Mouse (Mus musculus) midbrain, postnatal 0 days (tissue): Measurements from ENCODE around the gene Lrrc3c. TPM values are rescaled to one million over a fixed set of nuclear protein-coding genes. Genes with fewer than 3 reads are reported as not detected.

Experiments used
- ATAC-seq: fragments of 200-750 bp; cut with Nextera tagmentation; 2 replicates; pipeline ENCODE4 v1.8.0; 2017; ENCODE audit warnings: moderate number of reproducible peaks, mild to moderate bottlenecking, moderate TSS enrichment, moderate library complexity; ENCODE audit not compliant: low FRiP score
- DNase-seq: peaks from one replicate; pipeline ENCODE4 v3.0.0-alpha.2; 2015; ENCODE audit warnings: low spot score
- H3K27ac ChIP-seq: fragments of 300-500 bp; sonication (generic); 2 replicates; pipeline ENCODE4 v1.5.1; 2014; ENCODE audit warnings: low read depth, mild to moderate bottlenecking, low read length, mixed read lengths
- H3K27me3 ChIP-seq: fragments of 300-500 bp; sonication (generic); 2 replicates; pipeline ENCODE4 v1.6.1; 2014; ENCODE audit warnings: low read length, control low read depth, mixed read lengths; ENCODE audit not compliant: insufficient read depth
- H3K36me3 ChIP-seq: fragments of 300-500 bp; sonication (generic); 2 replicates; pipeline ENCODE4 v1.6.1; 2014; ENCODE audit warnings: low read length, control low read depth, mixed read lengths; ENCODE audit not compliant: insufficient read depth
- H3K4me1 ChIP-seq: fragments of 300-500 bp; sonication (generic); 2 replicates; pipeline ENCODE4 v1.6.1; 2014; ENCODE audit warnings: mild to moderate bottlenecking, control low read depth, antibody characterized with exemption, low read length, mixed read lengths; ENCODE audit not compliant: insufficient read depth
- H3K4me2 ChIP-seq: fragments of 300-500 bp; sonication (generic); 2 replicates; pipeline ENCODE4 v1.6.1; 2014; ENCODE audit warnings: low read depth, mild to moderate bottlenecking, low read length, mixed read lengths; ENCODE audit not compliant: poor library complexity, severe bottlenecking
- H3K4me3 ChIP-seq: fragments of 300-500 bp; sonication (generic); 2 replicates; pipeline ENCODE4 v1.5.1; 2014; ENCODE audit warnings: low read depth, mild to moderate bottlenecking, low read length, moderate library complexity
- H3K9ac ChIP-seq: fragments of 300-500 bp; sonication (generic); replicated peaks from 2 replicates; pipeline ENCODE4 v1.6.1; 2014; ENCODE audit warnings: mild to moderate bottlenecking, low read length, moderate library complexity, mixed read lengths; ENCODE audit not compliant: poor library complexity, severe bottlenecking
- H3K9me3 ChIP-seq: fragments of 300-500 bp; sonication (generic); 2 replicates; pipeline ENCODE4 v1.6.1; 2016; ENCODE audit warnings: low read length, control low read depth
- CTCF ChIP-seq: IDR thresholded peaks from 2 replicates; pipeline ENCODE4 v1.5.1; 2016; ENCODE audit warnings: antibody characterized with exemption, mild to moderate bottlenecking
- WGBS: fragments of 180-500 bp; shearing (Covaris S2); extraction: QIAGEN DNeasy Blood & Tissue Kit; methylation state at CpG from one replicate; pipeline ENCODE4 v1.1.7; 2014; 5-methylcytosine and 5-hydroxymethylcytosine counted together
- polyA plus RNA-seq: library from polyadenylated mRNA; unstranded; fragments of >200 nt; fragmentation: Nextera tagmentation; extraction: Ambion mirVana; gene quantifications from 2 replicates; pipeline ENCODE4 v1.2.1, GENCODE M21; 2015
- total RNA-seq: library from RNA; depleted of rRNA; stranded (reverse); fragments of >200 nt; gene quantifications from 2 replicates; pipeline ENCODE4 v1.2.3, GENCODE M21; 2014

Gene Lrrc3c
- total and polyA plus RNA-seq, 2 experiments from 2014 or later, result not detected

DNA sequence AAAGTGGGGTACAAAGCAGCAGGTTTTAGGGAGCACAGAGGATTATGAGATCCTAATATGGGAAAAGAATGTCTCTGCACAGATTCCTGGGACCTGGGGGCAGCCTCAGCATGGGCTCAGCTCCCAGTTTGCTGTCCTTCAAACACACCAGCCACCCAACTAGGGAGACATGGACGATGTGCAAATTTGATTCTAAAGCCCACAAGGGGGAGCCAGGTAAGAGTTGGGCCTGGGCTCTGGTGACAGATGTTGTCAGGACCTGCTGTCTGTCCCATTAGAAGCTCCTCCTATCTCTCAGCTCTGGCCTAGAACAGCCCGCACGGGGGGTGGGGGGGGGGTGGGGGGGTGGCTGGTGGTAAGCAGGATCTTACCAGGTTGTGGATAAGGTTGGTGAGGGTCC is 14.5 kb upstream of the Lrrc3c start:
- Histone ChIP-seq H3K4me3 (no peak overlapping the region), H3K4me2 (no peak overlapping the region), H3K4me1 (peaks cover 20% of the 10 kb centered on the region), H3K27me3 (no peaks in the 10 kb centered on the region), H3K9me3 (no peaks in the 10 kb centered on the region), H3K36me3 (peaks cover 17% of the 10 kb centered on the region), H3K9ac (no peak overlapping the region), H3K27ac (no peak overlapping the region)
- WGBS, result 37% methylated on average over 3 of the region's 3 CpGs
- DNase-seq (no peak), ATAC-seq (no peak)
- peak; percentile 36 for TF ChIP-seq CTCF

DNA sequence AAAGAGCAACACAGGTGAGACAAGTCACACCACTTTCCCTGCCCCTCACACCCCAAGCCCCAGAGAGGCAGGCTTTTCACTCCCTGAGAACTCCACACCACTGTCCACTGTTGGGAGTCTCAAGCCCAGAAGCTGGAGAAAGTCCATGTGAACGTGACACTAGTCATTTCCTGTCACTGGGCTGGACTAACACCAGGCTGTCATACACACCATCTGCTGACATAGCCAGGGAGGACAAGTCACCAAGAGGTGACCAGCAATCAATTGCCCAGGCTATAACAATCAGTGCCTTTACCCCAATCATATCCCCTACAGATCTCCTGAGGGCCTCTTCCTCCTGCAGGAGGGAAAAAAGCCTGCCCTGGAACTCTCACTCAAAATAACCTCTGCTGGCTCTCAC is 13.9 kb upstream of the Lrrc3c start:
- peaks cover 20% of the 10 kb centered on the region for H3K4me1 ChIP-seq
- no peak for TF ChIP-seq CTCF
- no peak overlapping the region for H3K9ac ChIP-seq
- H3K4me3 ChIP-seq, result no peak overlapping the region
- 86% methylated on average over 1 of the region's 1 CpGs for WGBS
- DNase-seq (no peak), ATAC-seq (no peak)
- H3K27ac ChIP-seq, result no peak overlapping the region
- H3K36me3 ChIP-seq, result peaks cover 17% of the 10 kb centered on the region
- no peak overlapping the region for H3K4me2 ChIP-seq
- H3K9me3 ChIP-seq, result no peaks in the 10 kb centered on the region
- H3K27me3 ChIP-seq, result no peaks in the 10 kb centered on the region

DNA sequence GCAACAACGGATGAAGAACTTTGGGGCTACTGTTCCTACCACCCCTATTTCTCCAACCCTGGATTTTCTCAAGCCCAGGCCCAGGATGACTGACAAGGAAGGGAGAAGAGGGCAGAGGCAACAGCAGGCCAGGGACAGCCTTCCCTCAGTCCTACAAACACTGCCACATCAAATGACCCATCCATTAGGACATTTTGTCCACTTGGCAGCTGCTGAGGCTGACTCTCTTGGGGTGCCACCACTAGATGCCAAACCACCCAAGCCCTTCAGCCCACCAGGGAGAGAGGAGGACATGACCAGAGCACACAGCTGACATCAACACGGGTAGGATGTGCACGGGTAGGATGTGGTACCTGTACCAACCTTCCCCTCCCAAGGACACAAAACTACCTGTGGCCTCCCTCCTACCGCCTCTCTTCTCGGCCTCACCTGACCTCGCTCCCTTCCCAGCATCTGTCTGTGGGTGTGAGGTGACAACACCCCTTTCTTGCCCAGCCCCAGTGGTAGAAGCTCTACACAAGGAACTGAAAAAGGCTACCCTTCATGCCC is 13.4 kb upstream of the Lrrc3c start:
- Histone ChIP-seq H3K4me2 (no peak overlapping the region), H3K9ac (no peak overlapping the region), H3K27ac (no peak overlapping the region), H3K9me3 (no peaks in the 10 kb centered on the region), H3K4me1 (peaks cover 20% of the 10 kb centered on the region), H3K27me3 (no peaks in the 10 kb centered on the region), H3K36me3 (peaks cover 17% of the 10 kb centered on the region), H3K4me3 (no peak overlapping the region)
- TF ChIP-seq CTCF, result no peak
- WGBS, result 94% methylated on average over 6 of the region's 6 CpGs
- no peak for DNase-seq
- no peak for ATAC-seq

DNA sequence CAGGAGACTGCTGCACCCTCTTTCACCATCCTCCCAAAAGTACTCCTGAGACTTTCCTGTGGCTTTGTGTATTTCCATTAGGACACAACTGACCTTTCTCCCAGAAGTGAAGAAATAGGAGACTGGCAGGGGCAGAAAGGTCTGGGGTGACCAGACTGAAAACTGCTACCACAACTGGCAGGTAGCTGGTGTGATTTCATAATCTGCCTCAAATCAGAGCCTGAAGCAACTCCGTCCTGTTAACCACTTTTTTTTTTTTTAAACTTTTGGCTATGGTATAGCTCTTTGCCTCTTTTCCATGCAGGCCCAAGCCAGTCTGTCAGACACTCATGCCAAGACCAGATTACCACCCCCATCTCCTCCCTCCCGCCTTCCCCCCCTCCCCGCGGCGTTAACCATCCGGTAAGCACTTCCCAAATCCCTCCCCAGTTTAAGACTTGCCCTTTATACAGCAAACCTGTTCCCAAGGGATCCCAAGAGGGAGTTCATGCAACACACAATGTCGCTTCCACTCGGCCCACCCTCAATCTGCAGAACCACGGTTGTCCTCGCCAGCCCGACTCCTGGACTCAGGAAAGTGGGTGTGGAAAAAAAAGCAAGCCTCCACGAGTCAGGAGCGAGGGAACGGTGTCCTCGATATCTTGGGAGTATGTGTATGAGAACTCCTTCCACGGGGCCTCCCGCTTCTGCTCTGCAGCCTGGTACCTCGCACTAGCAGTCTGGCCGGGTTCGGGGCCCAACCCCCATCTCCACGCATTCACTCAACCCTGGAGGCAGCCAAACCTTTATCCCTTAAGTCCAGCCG is 11.8 kb upstream of the Lrrc3c start:
- Histone ChIP-seq H3K27me3 (no peaks in the 10 kb centered on the region), H3K4me3 (peak overlapping the region; percentile 74), H3K4me2 (peak overlapping the region; percentile 84), H3K9me3 (no peaks in the 10 kb centered on the region), H3K9ac (peak overlapping the region; percentile 84), H3K4me1 (peaks cover 20% of the 10 kb centered on the region), H3K27ac (peak overlapping the region; percentile 86), H3K36me3 (peaks cover 17% of the 10 kb centered on the region)
- no peak for TF ChIP-seq CTCF
- ATAC-seq (peak; percentile 39; the same call in 1 of the 2 replicates), DNase-seq (no peak)
- 1% methylated on average over 22 of the region's 22 CpGs for WGBS

DNA sequence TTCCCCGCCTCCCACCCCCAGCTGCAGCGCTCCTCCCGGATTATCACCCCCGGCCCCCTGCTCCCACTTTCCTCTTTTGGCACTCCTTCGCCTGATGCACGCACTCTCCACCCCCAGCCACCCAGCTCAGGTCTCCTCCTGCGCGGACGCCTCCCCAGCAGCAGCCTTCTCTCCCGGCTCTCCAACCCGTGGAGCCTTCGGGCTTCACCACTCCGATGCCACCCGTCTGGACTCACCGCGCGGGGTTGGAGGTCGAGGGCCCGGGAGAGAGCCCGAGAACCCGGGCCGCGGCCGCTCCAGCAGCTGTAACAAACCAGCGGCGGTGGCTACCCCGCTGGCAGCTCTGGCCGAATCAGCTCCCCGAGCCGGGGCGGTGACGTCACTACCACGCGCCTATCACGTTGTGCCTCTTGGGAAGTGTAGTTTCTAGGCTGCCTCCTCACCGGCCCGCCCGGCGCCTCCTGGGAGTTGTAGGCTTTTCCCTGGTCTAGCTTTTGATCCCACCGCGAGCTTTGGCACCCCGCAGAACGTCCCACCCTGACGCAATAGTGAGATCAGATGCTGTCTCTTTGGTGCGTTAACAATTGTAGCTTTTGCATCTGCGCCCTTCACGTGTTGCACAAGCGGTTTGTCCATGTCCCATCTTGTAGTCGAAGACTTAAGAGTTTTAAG is 11.1 kb upstream of the Lrrc3c start, which contains the start of gene Ormdl3:
Ormdl3 (minus strand) TSS at position 477 of the 672 bp plus-strand sequence.
- peaks cover 12% of the 10 kb centered on the region for H3K36me3 ChIP-seq
- peak; percentile 89 for ATAC-seq
- WGBS, result under 1% methylated on average over 49 of the region's 49 CpGs
- H3K4me3 ChIP-seq, result peak within 1 kb of the TSS; percentile 74
- H3K4me2 ChIP-seq, result peak within 1 kb of the TSS; percentile 84
- H3K9ac ChIP-seq, result peak within 1 kb of the TSS; percentile 84
- H3K27ac ChIP-seq, result peak within 1 kb of the TSS; percentile 86
- TF ChIP-seq CTCF, result no peak
- H3K27me3 ChIP-seq, result no peaks in the 10 kb centered on the region
- H3K4me1 ChIP-seq, result peaks cover 20% of the 10 kb centered on the region
- peak; percentile 99 for DNase-seq
- H3K9me3 ChIP-seq, result no peaks in the 10 kb centered on the region
